Mouse (Mus musculus) kidney, adult 2 months (tissue): ENCODE results near the gene Olfr71.

Experiments used
- CTCF ChIP-seq: fragments of 200-500 bp; conservative IDR thresholded peaks from 2 replicates; pipeline ENCODE4 v1.5.1; 2011; ENCODE audit warnings: low read depth, mild to moderate bottlenecking, control low read depth, low read length, moderate library complexity, mixed read lengths; ENCODE audit not compliant: insufficient read depth, insufficient read length
- POLR2A ChIP-seq: fragments of 200-500 bp; IDR thresholded peaks from one replicate; pipeline ENCODE4 v1.6.1; 2011; ENCODE audit warnings: low read depth, low read length, control low read depth

DNA sequence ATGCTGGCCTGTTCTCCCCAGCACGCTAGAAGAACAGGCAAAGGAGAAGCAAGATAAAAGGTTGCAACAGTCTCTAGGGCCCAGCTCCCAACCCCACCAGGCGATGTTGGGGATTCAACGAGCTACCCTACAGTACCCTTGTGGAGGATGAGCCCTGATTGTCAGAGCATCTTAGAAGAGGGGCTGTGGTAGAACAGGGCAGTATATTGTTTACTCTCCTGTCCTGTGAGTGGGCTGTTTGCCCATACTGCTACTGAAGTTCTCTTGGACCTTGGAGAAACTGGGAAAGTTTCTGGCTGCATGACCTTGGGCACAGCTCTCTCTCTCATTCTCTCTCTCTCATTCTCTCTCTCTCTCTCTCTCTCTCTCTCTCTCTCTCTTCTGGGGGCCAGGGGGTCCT, 19.1 kb upstream of the Olfr71 start:
- TF ChIP-seq POLR2A = no peak
- no peak for TF ChIP-seq CTCF
